Mouse (Mus musculus) midbrain, embryonic 11.5 days (tissue): Measurements from ENCODE around the gene Nkx2-3. TPM values are rescaled to one million over a fixed set of nuclear protein-coding genes. Genes with fewer than 3 reads are reported as not detected.

Experiments
- ATAC-seq: fragments of 200-750 bp; cut with Nextera tagmentation; 2 replicates; pipeline ENCODE4 v1.8.0; 2017; ENCODE audit warnings: moderate TSS enrichment, moderate library complexity; ENCODE audit not compliant: low FRiP score
- DNase-seq: peaks from one replicate; pipeline ENCODE4 v3.0.0; 2015; ENCODE audit warnings: low spot score; ENCODE audit errors: missing footprints
- H3K27ac ChIP-seq: fragments of 300-500 bp; sonication (generic); 2 replicates; pipeline ENCODE4 v1.5.1; 2014; ENCODE audit warnings: low read depth, low read length
- H3K27me3 ChIP-seq: fragments of 300-500 bp; sonication (generic); 2 replicates; pipeline ENCODE4 v1.6.1; 2014; ENCODE audit warnings: mild to moderate bottlenecking, low read length, moderate library complexity, mixed read lengths; ENCODE audit not compliant: control insufficient read depth, insufficient read depth
- H3K36me3 ChIP-seq: fragments of 300-500 bp; sonication (generic); 2 replicates; pipeline ENCODE4 v1.6.1; 2014; ENCODE audit warnings: mild to moderate bottlenecking, low read length, moderate library complexity, mixed read lengths; ENCODE audit not compliant: control insufficient read depth, insufficient read depth
- H3K4me1 ChIP-seq: fragments of 300-500 bp; sonication (generic); 2 replicates; pipeline ENCODE4 v1.6.1; 2014; ENCODE audit warnings: low read length; ENCODE audit not compliant: control insufficient read depth, insufficient read depth
- H3K4me2 ChIP-seq: fragments of 300-500 bp; sonication (generic); 2 replicates; pipeline ENCODE4 v1.6.1; 2014; ENCODE audit warnings: mild to moderate bottlenecking, moderate library complexity
- H3K4me3 ChIP-seq: fragments of 300-500 bp; sonication (generic); 2 replicates; pipeline ENCODE4 v1.5.1; 2014; ENCODE audit warnings: low read depth, low read length
- H3K9ac ChIP-seq: fragments of 300-500 bp; sonication (generic); 2 replicates; pipeline ENCODE4 v1.6.1; 2014; ENCODE audit warnings: low read length
- H3K9me3 ChIP-seq: fragments of 300-500 bp; sonication (generic); 2 replicates; pipeline ENCODE4 v1.6.1; 2016; ENCODE audit warnings: low read length; ENCODE audit not compliant: control insufficient read depth
- WGBS: fragments of 180-500 bp; shearing (Covaris S2); extraction: QIAGEN DNeasy Blood & Tissue Kit; methylation state at CpG from one replicate; pipeline ENCODE4 v1.1.7; 2014; 5-methylcytosine and 5-hydroxymethylcytosine counted together
- polyA plus RNA-seq: library from polyadenylated mRNA; unstranded; fragments of >200 nt; fragmentation: Nextera tagmentation; extraction: Ambion mirVana; gene quantifications from 2 replicates; pipeline ENCODE4 v1.2.1, GENCODE M21; 2014

Nkx2-3 gene
- polyA plus RNA-seq: 0.60 and 0.77 TPM in 2 replicates

DNA sequence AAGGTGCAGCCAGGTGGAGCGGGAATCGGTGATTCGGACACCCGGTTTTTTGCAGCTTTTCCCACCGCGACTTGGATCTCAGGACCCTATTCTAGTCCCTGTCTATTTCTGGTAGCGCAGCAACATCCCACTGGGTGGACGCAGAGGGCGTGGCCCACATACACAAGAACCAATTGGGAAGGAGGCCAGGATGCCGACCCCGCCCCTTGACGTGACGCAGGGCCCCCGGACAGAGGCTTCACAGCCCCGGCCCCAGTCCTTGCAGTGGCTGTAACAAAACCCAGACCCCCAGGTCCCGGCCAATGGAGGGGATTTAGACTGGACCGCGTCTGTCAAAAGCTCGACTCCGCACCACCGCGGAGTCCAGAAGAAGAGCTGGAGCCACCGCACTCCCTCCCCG lies at the start of gene Nkx2-3:
Gene Nkx2-3 (plus strand): TSS at position 275 of the 400 bp plus-strand sequence.
- WGBS: under 1% methylated on average over 24 of the region's 24 CpGs
- Histone ChIP-seq H3K27me3 (peaks cover 88% of the 10 kb centered on the region), H3K4me2 (peak within 1 kb of the TSS; percentile 35), H3K4me3 (peak within 1 kb of the TSS; percentile 15), H3K27ac (no peak within 1 kb of the TSS), H3K36me3 (no peaks in the 10 kb centered on the region), H3K4me1 (peaks cover 30% of the 10 kb centered on the region), H3K9me3 (no peaks in the 10 kb centered on the region), H3K9ac (no peak within 1 kb of the TSS)
- peak; percentile 81 for ATAC-seq
- no peak for DNase-seq

DNA sequence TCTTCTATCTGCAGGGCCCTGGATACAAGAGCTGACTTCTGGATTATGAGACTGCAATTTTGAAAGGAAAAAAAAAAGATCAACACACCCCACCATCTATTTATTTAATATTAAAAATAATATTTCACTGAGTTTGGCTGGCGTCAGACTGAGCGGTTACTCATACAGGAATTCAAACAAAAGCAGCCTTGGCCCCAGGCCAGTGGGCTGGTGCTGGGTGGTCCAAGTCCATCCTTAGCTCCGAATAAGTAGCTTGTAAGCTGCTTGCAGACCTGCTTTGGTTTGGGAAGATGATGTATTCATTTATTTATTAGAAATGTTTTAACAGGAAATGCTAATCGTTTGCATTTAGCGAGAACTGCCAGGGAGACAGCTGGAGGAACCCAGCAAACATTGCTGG lies 49.0 kb upstream of the Nkx2-3 start:
- Histone ChIP-seq H3K9me3 (no peaks in the 10 kb centered on the region), H3K9ac (no peak overlapping the region), H3K4me3 (no peak overlapping the region), H3K27me3 (no peaks in the 10 kb centered on the region), H3K36me3 (no peaks in the 10 kb centered on the region), H3K4me2 (no peak overlapping the region), H3K4me1 (no peaks in the 10 kb centered on the region), H3K27ac (no peak overlapping the region)
- ATAC-seq: no peak
- DNase-seq: no peak
- WGBS: 84% methylated on average over 5 of the region's 5 CpGs

DNA sequence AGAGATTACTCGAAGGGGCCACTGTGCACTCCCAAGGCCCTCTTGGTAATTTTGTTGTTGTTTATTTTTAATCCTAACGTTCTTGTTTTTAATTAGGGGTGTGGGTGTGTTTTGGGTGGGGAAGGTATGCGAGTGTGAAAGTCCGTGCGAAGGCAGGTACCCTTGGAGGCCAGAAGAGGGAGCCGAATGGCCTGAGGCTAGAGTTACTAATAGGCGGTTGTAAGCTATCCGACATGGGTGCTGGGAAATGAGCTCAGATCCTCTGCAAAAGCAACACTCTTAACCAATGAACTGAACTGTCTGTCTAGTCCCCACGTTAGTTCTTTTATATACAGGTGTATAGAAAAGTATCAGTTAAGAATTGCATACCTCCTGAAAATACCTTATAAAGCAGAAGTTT lies 43.8 kb upstream of the Nkx2-3 start:
- peak; percentile 68 for DNase-seq
- Histone ChIP-seq H3K4me2 (no peak overlapping the region), H3K27ac (no peak overlapping the region), H3K4me1 (no peaks in the 10 kb centered on the region), H3K9me3 (no peaks in the 10 kb centered on the region), H3K27me3 (peaks cover 27% of the 10 kb centered on the region), H3K36me3 (no peaks in the 10 kb centered on the region), H3K9ac (no peak overlapping the region), H3K4me3 (no peak overlapping the region)
- ATAC-seq: no peak
- WGBS: 46% methylated on average over 9 of the region's 9 CpGs

DNA sequence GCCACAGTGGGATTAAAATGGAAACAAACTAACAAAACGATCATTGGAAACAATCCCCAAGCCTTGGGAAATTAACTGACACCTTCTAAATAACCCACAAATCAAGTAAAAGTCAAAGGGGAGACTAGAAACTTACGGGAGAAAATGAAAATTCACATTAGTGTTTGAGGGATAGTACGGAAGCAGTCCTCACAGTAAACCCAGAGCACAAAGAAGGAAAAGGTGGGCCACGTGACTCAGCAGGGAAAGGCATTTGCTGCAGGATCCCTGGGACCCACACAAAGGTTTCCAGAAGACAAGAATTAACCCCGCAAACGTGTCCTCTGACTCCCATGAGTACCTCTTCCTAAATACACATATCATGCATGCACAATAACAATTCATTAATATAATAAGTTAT lies 43.0 kb upstream of the Nkx2-3 start:
- H3K9ac ChIP-seq: no peak overlapping the region
- H3K36me3 ChIP-seq: no peaks in the 10 kb centered on the region
- no peaks in the 10 kb centered on the region for H3K4me1 ChIP-seq
- 55% methylated on average over 6 of the region's 6 CpGs for WGBS
- ATAC-seq (no peak), DNase-seq (peak; percentile 75)
- no peak overlapping the region for H3K4me2 ChIP-seq
- H3K4me3 ChIP-seq: no peak overlapping the region
- H3K27ac ChIP-seq: no peak overlapping the region
- H3K9me3 ChIP-seq: no peaks in the 10 kb centered on the region
- peaks cover 31% of the 10 kb centered on the region for H3K27me3 ChIP-seq

DNA sequence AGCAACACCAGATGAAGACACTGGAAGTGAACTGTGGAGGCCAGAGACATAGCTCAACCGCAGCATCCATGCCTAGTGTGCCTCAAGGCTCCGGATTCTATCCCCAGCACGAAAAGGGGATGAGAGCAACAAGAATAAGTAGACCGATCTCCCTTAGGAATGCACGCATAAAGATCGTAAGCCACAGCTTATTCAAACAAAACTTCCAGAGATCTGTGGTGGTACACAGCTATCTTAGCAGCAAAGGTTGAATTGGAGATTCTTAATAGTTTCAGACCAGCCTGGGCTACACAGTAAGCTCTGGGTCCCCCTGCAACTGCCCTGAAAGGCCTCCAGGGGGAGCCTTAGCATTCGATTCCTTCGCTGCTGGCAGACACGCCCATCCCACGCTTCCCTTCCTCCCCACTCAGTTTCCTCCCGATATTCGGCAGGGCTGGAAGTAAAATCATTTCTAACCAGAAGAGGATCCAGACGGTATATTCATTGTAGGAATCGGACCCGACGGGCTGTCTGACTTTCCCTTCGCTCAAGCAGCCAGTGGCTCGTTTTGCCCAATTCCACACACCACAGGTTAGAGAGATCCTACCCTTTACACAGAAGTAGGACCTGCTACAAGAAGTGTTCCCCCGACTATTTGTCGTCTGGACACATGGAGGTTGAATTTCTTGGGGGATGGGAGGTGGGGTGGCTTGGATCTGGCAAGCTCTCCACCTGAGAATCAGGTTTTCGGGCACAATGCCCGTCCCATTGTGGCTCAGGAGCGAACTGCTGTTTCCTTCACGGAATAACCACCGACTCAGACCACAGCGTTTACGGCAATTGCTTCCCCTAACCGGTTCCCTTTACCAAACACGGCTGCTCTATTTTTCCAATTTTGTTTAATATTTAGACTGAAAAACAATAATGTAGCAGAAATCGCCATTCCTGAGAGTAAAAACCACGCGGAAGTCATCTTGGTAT lies 41.0 kb upstream of the Nkx2-3 start:
- DNase-seq: peak; percentile 94
- no peaks in the 10 kb centered on the region for H3K4me1 ChIP-seq

DNA sequence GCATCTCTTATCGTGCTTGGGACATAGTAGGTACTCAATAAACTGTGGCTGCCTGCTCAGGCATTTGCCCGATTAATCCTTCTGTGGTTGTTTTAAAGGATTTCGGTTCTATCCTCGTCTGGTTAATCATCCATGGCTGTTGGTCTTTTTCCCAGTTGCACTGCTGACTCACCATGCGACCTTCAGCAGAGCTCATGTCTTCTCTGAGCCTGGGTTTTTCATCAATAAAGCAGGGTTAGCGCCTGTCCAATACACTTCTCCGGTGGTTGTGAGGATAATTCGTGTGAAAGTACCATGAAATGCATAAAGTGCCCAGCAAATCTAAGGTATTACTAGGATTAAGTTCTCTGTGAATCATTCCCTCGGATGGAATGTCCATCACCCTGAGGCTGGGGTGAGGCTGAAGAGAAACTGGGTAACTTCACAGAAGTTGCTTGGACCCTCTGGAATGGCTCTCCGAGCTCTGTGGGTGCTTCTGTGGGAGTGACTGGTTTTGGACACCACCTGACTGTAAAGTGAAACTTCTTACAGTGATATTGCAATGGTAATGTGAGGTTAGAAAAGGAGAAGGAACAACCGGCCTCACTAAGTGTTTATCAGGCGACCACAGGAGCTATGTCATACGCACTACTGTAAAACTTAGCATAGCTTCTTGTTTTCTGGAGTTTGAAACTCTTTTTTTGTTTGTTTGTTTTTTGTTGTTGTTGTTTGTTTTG lies 32.9 kb upstream of the Nkx2-3 start:
- H3K9me3 ChIP-seq: no peaks in the 10 kb centered on the region
- no peak overlapping the region for H3K9ac ChIP-seq
- ATAC-seq: no peak
- no peak overlapping the region for H3K4me3 ChIP-seq
- H3K4me1 ChIP-seq: no peaks in the 10 kb centered on the region
- peaks cover 28% of the 10 kb centered on the region for H3K27me3 ChIP-seq
- H3K4me2 ChIP-seq: no peak overlapping the region
- no peaks in the 10 kb centered on the region for H3K36me3 ChIP-seq
- 77% methylated on average over 13 of the region's 13 CpGs for WGBS
- peak; percentile 66 for DNase-seq
- H3K27ac ChIP-seq: no peak overlapping the region

More for the DNA sequence above, 41.0 kb upstream of the Nkx2-3 start:
- ATAC-seq: peak; percentile 70
- H3K27me3 ChIP-seq: peaks cover 31% of the 10 kb centered on the region
- no peaks in the 10 kb centered on the region for H3K36me3 ChIP-seq
- H3K9ac ChIP-seq: peak overlapping the region; percentile 36; the same call in 1 of the 2 replicates
- peak overlapping the region; percentile 62 for H3K4me2 ChIP-seq
- WGBS: 14% methylated on average over 32 of the region's 32 CpGs
- no peaks in the 10 kb centered on the region for H3K9me3 ChIP-seq
- H3K27ac ChIP-seq: no peak overlapping the region
- peak overlapping the region; percentile 36 for H3K4me3 ChIP-seq

DNA sequence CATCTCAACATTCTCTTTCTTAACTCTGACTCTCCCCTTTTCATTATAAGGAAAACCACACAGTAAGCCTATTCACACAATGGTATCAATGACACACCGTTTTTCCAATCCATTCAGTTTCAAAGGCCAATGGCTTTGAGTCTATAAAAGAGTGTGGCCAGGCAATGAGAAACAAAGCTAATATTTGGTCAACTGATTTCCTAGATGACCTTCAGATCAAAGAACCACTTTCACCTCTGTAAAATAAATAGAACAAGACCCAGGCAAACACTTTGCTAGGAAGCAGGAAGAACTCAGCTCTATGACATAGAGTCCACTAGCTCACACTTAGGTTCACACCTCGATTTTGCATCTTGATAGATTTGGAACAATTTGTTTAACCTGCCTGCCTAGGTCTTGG lies 30.9 kb upstream of the Nkx2-3 start:
- peaks cover 46% of the 10 kb centered on the region for H3K27me3 ChIP-seq

DNA sequence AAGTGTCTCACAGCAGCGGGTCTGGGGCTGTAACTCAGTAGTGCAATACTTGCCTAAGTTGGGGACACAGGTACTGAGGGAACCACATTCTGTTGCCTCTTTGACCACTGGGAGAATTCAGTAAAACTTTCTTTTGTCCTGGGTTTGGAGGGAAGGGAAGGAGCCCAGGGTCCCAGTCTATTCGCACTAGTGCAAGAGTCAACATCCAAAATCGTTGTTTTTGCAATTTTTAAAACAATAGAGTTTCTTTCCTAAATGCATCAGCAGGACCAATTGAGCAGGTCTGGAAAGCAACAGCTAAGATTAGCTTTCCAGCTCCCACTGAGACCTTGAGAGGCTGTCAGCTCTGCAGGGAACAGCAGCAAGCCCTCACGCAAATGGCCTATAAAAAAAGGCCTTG lies 28.9 kb upstream of the Nkx2-3 start:
- no peak overlapping the region for H3K4me2 ChIP-seq
- WGBS: 0% methylated on average over 4 of the region's 4 CpGs
- peaks cover 53% of the 10 kb centered on the region for H3K27me3 ChIP-seq
- no peaks in the 10 kb centered on the region for H3K9me3 ChIP-seq
- no peak overlapping the region for H3K9ac ChIP-seq
- DNase-seq (peak; percentile 92), ATAC-seq (no peak)
- no peak overlapping the region for H3K27ac ChIP-seq
- H3K4me3 ChIP-seq: no peak overlapping the region
- H3K36me3 ChIP-seq: no peaks in the 10 kb centered on the region
- H3K4me1 ChIP-seq: 0 out of 2 replicates have a peak, but pooled peaks cover 3% of the 10 kb centered on the region

More for the DNA sequence above, 30.9 kb upstream of the Nkx2-3 start:
- Histone ChIP-seq H3K9ac (no peak overlapping the region), H3K9me3 (no peaks in the 10 kb centered on the region), H3K4me3 (no peak overlapping the region), H3K4me2 (no peak overlapping the region), H3K4me1 (0 out of 2 replicates have a peak, but pooled peaks cover 3% of the 10 kb centered on the region), H3K36me3 (no peaks in the 10 kb centered on the region), H3K27ac (no peak overlapping the region)
- DNase-seq: no peak
- no peak for ATAC-seq
- WGBS: 72% methylated on average over 2 of the region's 2 CpGs

DNA sequence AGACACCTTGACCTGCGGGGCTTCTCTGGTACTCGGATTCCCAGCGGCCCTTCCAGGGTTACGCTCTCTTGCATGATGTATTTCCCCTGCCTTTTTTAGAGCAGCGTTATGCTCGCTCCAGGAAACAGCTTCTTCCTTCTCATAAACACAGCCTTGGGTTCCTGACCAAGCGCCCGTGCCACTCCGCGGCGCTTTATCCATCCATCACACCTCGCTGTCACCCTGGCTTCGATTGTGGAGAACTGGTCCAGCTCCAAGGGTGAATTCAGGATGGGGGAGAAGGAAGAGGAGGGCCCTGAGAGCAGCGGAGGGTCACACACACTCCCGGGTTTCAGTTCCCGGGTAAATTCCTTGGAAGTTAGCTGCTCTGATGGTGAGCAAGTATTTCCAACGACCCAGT lies 28.5 kb upstream of the Nkx2-3 start:
- no peaks in the 10 kb centered on the region for H3K36me3 ChIP-seq
- WGBS: 1% methylated on average over 17 of the region's 17 CpGs
- no peak for ATAC-seq
- H3K9me3 ChIP-seq: no peaks in the 10 kb centered on the region
- H3K4me1 ChIP-seq: 0 out of 2 replicates have a peak, but pooled peaks cover 3% of the 10 kb centered on the region
- no peak overlapping the region for H3K27ac ChIP-seq
- no peak overlapping the region for H3K9ac ChIP-seq
- H3K4me2 ChIP-seq: no peak overlapping the region
- peak; percentile 90 for DNase-seq
- peaks cover 53% of the 10 kb centered on the region for H3K27me3 ChIP-seq
- H3K4me3 ChIP-seq: no peak overlapping the region
